Mouse (Mus musculus): ENCODE data around the gene Enc1.

Enc1 gene

GRCm38 (mm10) chr13:97295101-97295852 lies 54.4 kb downstream of the Enc1 start:
- DNase-seq: no peak

GRCm38 (mm10) chr13:97295853-97296219 lies 54.9 kb downstream of the Enc1 start:
- no peak for DNase-seq

- no peak for DNase-seq
Observed at GRCm38 (mm10) chr13:97296281-97296680, 55.4 kb downstream of the Enc1 start.

DNA sequence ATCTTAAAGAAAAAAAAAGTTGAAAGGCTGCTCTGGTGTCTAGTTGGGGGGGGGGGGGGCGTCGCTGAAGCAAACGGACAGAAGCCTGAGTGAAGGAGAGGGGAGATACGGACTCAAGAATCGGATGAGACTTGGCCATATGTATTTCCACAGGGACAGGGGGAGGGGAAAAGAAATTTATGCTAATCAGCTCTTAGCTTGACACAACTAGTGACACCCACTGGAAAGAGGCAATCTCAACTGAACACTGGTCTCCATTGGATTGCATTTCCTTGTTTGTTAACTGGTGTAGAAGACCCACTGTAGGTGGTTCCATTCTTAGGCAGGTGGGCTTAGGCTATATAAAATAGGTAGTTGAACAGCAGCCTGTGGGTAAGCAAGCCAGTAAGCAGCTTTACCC lies 55.9 kb downstream of the Enc1 start:
- DNase-seq: no peak

GRCm38 (mm10) chr13:97297418-97298050 lies 56.6 kb downstream of the Enc1 start:
- no peak for DNase-seq

- no peak for DNase-seq
Observed at GRCm38 (mm10) chr13:97298896-97299295, 58.0 kb downstream of the Enc1 start.

DNA sequence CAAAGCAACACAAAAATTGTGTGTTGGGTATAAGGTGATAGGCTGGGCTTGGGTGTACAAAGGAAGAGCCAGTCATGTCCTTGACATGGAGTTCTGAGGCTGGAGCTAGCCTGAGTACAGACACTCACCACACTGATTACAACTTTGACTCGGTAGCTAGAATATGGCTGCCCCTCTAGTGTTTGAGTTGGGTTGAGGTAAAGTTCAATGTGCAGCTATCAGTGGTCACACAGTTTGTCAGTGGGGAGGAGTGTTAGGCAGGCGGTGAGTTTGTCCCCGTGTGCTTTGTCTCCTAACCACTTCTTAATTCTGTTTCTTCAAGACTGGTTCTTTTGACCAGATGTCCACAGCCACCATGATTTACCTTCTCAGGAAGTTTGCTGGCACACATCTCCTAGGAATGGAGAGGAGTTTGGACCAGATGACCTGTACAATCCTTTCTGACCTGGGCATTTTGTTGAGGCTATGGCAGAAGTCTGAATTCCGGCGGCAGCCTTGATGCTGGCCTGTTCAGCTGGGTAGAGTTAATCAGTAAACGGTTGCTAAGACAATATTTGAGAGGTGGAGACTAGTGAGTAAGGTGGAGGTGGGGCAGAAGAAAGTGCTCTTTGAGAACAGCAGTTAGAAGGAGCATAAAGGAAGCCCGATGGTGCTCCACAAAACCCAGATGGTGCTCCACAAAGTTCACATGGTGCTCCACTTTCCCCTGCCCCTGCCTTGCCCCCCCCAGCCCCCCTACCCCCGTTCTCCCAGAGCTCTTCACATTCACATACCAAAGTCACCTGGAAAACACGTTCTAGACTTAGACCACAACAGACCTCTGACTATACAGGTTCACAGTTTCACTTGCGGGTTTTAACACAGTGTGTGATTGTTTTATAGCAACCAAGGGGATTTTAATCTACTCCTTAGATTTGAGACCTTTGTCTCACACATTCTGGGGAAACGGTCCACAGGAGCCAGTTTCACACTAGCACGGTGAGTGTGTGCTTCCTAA lies 59.3 kb downstream of the Enc1 start:
- no peak for DNase-seq
